Mouse (Mus musculus): ENCODE data around the gene Elf1. TPM values are rescaled to one million over a fixed set of nuclear protein-coding genes. Genes with fewer than 3 reads are reported as not detected.

Elf1 gene
- polyA plus RNA-seq, 1 experiment = 74.0 TPM

DNA sequence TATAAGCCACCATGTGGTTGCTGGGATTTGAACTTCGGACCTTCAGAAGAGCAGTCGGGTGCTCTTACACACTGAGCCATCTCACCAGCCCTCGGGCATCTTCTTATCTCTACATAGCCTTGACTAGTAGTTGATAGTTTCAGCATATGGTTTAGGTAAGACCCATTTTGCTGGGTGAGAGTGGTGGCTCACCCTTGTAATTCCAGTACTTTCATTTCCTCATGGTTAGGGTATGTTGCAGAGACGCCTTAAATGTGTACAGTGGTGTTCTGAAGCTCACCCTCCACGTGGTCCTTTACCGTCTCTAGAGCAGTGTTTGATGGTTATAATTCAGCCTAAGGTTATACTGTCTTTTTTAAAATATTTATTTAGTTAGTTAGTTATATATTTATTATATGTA lies 125.4 kb downstream of the Elf1 start:
- no peaks in the 10 kb centered on the region for H3K4me1 ChIP-seq (ENCODE audit: control insufficient read depth, insufficient read depth, low read length)
- TF ChIP-seq CTCF (IDR thresholded peaks at IDR 0.05; ENCODE audit: low read depth, low read length) (no peak), POLR2A (IDR thresholded peaks at IDR 0.05; ENCODE audit: borderline replicate concordance, low read depth, low read length) (no peak)
- H3K27ac ChIP-seq (ENCODE audit: insufficient read depth, low read depth, low read length) = no peak overlapping the region
- no peak overlapping the region for H3K4me3 ChIP-seq (ENCODE audit: insufficient read depth, low read length)

DNA sequence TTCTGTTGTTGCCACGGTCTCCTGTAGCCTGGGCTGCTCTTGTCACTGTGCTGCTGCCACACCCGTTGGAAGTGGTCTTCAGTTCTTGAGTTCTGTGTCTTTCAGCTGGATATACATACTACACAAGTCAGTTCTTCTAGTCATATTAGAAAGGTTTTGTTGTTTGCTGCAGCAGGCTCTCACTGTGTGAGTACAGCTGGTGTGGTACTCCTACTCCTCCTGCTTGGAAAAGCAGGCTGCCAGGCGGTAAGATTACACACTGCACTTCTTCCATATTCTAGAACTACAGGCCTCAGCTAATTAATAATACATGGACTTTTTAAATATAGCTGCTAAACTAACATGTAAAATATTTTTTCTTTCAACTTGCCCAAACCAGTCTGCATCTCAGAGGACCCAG lies 125.9 kb downstream of the Elf1 start:
- TF ChIP-seq CTCF (IDR thresholded peaks at IDR 0.05; ENCODE audit: low read depth, low read length) = no peak
- TF ChIP-seq POLR2A (IDR thresholded peaks at IDR 0.05; ENCODE audit: borderline replicate concordance, low read depth, low read length) = no peak
- Histone ChIP-seq H3K4me1 (ENCODE audit: control insufficient read depth, insufficient read depth, low read length) (no peaks in the 10 kb centered on the region), H3K27ac (ENCODE audit: insufficient read depth, low read depth, low read length) (no peak overlapping the region), H3K4me3 (ENCODE audit: insufficient read depth, low read length) (no peak overlapping the region)

DNA sequence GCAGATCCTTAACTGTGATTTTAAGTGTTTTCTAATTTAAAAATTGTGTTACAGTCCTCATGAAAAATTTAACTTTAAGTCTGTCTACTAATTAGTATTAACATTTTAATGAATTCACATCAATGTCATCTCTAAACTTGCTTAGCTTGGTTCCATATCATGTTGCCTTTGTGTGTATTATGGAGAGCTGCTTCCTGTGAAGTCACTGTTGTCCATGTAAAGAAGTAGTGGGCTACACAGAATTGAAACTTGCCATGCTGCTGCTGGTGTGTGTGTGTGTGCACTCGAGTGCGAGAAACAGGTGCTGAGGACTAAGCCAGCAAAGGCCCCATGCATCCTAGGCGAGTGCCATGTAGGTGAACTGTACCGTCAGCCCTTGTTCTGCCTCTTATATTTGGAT lies 126.4 kb downstream of the Elf1 start:
- Histone ChIP-seq H3K4me1 (ENCODE audit: control insufficient read depth, insufficient read depth, low read length) (no peaks in the 10 kb centered on the region), H3K4me3 (ENCODE audit: insufficient read depth, low read length) (no peak overlapping the region), H3K27ac (ENCODE audit: insufficient read depth, low read depth, low read length) (no peak overlapping the region)
- no peak for TF ChIP-seq POLR2A (IDR thresholded peaks at IDR 0.05; ENCODE audit: borderline replicate concordance, low read depth, low read length)
- TF ChIP-seq CTCF (IDR thresholded peaks at IDR 0.05; ENCODE audit: low read depth, low read length) = no peak

DNA sequence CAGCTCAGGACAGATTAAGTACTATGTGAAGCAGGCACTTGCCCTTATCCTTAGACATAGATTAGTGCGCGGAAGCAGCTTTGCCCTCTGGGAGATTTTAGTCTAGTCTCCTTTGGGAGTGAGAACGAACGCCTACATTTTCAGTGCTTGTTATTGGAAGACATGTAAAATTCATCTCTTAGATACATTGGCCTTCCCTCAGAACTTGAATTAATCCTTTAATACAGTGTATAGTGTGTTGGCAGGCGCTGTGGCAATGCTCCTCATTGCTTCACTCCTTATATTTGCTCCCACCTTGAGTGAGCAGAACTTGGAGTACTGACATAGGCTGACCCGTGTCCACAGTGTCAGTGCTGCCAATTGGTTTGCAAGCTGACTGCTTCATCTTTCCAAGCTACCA lies 127.3 kb downstream of the Elf1 start:
- Histone ChIP-seq H3K27ac (ENCODE audit: insufficient read depth, low read depth, low read length) (no peak overlapping the region), H3K4me3 (ENCODE audit: insufficient read depth, low read length) (no peak overlapping the region), H3K4me1 (ENCODE audit: control insufficient read depth, insufficient read depth, low read length) (no peaks in the 10 kb centered on the region)
- TF ChIP-seq POLR2A (IDR thresholded peaks at IDR 0.05; ENCODE audit: borderline replicate concordance, low read depth, low read length) = no peak
- no peak for TF ChIP-seq CTCF (IDR thresholded peaks at IDR 0.05; ENCODE audit: low read depth, low read length)

DNA sequence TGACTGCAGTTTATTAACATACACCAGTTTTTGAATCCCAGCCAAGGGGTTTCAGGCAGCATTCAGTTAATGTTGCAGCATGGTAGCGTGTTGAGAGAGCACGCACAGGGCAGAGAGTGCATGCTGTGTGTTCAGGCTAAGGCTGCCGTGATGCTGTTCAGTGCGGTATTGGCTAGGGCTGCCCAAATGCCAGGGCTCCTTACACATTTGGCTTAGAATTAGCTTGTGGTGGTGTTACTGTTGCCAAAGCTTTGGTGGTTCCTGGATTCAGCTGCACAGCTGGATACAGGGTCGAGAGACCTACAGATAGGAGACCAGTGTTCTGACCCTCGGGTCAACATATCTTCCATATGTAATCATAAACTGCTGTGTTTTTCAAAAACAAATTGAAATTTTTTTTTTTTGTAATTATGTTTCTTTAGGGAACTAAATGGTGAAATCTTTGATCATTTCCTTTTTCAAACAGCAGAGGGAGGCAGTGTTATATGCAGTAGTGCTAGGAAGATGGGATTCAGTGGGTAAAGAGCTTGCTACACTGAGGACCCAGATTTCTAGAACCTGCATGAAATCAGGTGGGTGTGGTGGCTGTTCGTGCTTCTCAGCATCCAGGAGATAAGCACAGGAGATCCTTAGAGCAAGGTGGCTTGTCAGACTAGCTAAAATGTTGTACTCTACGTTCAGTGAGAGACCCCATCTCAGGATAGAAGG lies 136.3 kb downstream of the Elf1 start:
- H3K4me3 ChIP-seq (ENCODE audit: insufficient read depth, low read length) = no peak overlapping the region
- H3K4me1 ChIP-seq (ENCODE audit: control insufficient read depth, insufficient read depth, low read length) = no peaks in the 10 kb centered on the region
- no peak for TF ChIP-seq CTCF (IDR thresholded peaks at IDR 0.05; ENCODE audit: low read depth, low read length)
- TF ChIP-seq POLR2A (IDR thresholded peaks at IDR 0.05; ENCODE audit: borderline replicate concordance, low read depth, low read length) = no peak
- no peak overlapping the region for H3K27ac ChIP-seq (ENCODE audit: insufficient read depth, low read depth, low read length)

DNA sequence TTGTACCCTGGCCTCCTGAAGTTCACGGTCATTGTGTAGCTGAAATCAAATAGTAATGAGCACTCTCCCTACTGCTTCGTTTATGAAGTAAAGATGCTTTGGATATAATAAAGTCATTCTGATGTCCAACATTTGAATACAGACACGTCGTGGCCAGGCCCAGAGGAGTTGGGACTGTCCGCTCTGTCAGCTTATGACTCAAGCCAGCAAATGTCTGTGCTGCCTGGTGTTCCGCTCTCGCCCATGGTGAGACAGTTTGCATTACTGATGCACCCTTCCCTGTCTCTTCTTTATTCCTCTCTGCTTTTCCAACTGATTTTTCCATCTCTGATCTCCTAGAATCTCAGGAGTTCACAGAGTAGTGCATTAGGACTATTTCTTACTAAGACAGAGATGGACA lies 138.8 kb downstream of the Elf1 start:
- Histone ChIP-seq H3K4me1 (ENCODE audit: control insufficient read depth, insufficient read depth, low read length) (no peaks in the 10 kb centered on the region), H3K4me3 (ENCODE audit: insufficient read depth, low read length) (no peak overlapping the region), H3K27ac (ENCODE audit: insufficient read depth, low read depth, low read length) (no peak overlapping the region)
- TF ChIP-seq POLR2A (IDR thresholded peaks at IDR 0.05; ENCODE audit: borderline replicate concordance, low read depth, low read length) (no peak), CTCF (IDR thresholded peaks at IDR 0.05; ENCODE audit: low read depth, low read length) (no peak)

DNA sequence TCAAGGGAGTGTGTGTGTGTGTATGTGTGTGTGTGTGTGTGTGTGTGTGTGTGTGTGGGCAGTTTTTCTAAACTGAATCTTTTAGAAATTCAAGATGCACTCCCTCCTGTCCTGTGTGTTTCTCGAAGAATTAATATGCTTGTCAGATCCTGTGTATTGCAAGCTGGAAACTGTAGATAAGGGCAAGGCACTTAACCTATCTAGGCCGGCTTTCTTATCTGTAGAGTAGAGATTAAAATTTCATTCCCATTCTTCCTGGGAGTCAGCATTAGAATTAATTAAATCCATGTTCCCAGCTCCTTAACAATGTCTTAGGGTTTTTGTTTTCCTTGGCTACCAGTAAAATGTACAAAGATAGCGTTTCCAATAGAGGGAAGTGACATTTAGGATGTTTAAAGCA lies 140.1 kb downstream of the Elf1 start:
- Histone ChIP-seq H3K27ac (ENCODE audit: insufficient read depth, low read depth, low read length) (no peak overlapping the region), H3K4me3 (ENCODE audit: insufficient read depth, low read length) (no peak overlapping the region), H3K4me1 (ENCODE audit: control insufficient read depth, insufficient read depth, low read length) (no peaks in the 10 kb centered on the region)
- TF ChIP-seq CTCF (IDR thresholded peaks at IDR 0.05; ENCODE audit: low read depth, low read length) (no peak), POLR2A (IDR thresholded peaks at IDR 0.05; ENCODE audit: borderline replicate concordance, low read depth, low read length) (no peak)

Other genes with a start within 250 kb of the Elf1 start
- gene Zfp957, start 233.8 kb upstream of the Elf1 start, polyA plus RNA-seq (2012; ENCODE audit: insufficient read depth, insufficient read length, missing spikeins) = not detected in 2 replicates
- 0.60 TPM in 1 of 2 replicates, not detected in the other for gene Rgcc, start 179.5 kb upstream of the Elf1 start, polyA plus RNA-seq (2012; ENCODE audit: insufficient read depth, insufficient read length, missing spikeins)
- 24.1 and 25.4 TPM in 2 replicates for gene Naa16, start 90.4 kb upstream of the Elf1 start, polyA plus RNA-seq (2012; ENCODE audit: insufficient read depth, insufficient read length, missing spikeins)
- gene Mtrf1, start 83.4 kb upstream of the Elf1 start, polyA plus RNA-seq (2012; ENCODE audit: insufficient read depth, insufficient read length, missing spikeins) = 6.6 and 8.3 TPM in 2 replicates
- gene Kbtbd7, start 54.7 kb upstream of the Elf1 start, polyA plus RNA-seq (2012; ENCODE audit: insufficient read depth, insufficient read length, missing spikeins) = 6.5 and 8.7 TPM in 2 replicates
- gene Kbtbd6, start 29.4 kb upstream of the Elf1 start, polyA plus RNA-seq (2012; ENCODE audit: insufficient read depth, insufficient read length, missing spikeins) = 0.50 and 1.0 TPM in 2 replicates
- 41.3 and 55.2 TPM in 2 replicates for gene Wbp4, start 326 bp downstream of the Elf1 start, polyA plus RNA-seq (2012; ENCODE audit: insufficient read depth, insufficient read length, missing spikeins)
- gene Sugt1, start 106.5 kb downstream of the Elf1 start, polyA plus RNA-seq (2012; ENCODE audit: insufficient read depth, insufficient read length, missing spikeins) = 179 and 188 TPM in 2 replicates
- gene Cnmd, start 181.0 kb downstream of the Elf1 start, polyA plus RNA-seq (2012; ENCODE audit: insufficient read depth, insufficient read length, missing spikeins) = not detected in 2 replicates